Mouse (Mus musculus): Measurements from ENCODE around the gene Cxcl1. TPM values are rescaled to one million over a fixed set of nuclear protein-coding genes. Genes with fewer than 3 reads are reported as not detected.
A peak's percentile ranks its signal among the peaks of the same experiment; 100 is the strongest.

Cxcl1 gene
- polyA plus RNA-seq, 3 experiments from 2014 or later, result not detected

DNA sequence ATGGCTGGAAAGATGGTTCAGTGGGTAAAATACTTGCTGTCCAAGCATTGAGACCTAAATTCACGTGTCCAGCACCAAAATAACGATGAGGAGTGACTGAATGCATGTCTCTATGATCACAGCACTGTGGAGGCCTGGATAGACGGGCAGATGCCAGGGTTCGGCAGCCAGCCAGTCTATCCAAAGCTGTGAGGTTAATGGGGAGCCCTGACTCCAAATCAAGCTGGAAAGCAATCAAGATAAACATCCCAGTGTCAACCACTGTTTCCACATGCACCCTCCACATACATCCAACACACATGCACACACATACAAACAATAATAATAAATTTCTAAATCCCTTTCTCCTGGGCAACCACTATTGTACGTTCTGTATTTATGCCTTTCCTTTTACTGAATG, 2.4 kb upstream of the Cxcl1 start:
- no peak for ATAC-seq

DNA sequence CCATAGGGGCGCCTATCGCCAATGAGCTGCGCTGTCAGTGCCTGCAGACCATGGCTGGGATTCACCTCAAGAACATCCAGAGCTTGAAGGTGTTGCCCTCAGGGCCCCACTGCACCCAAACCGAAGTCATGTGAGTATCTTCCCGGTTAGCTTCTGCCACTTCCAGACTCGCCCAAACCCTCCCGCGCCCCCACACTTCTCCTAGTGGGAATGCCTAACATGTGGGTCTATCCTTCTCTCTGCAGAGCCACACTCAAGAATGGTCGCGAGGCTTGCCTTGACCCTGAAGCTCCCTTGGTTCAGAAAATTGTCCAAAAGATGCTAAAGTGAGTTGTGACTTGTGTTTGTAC, 398 bp downstream of the Cxcl1 start:
- no peak for ATAC-seq

DNA sequence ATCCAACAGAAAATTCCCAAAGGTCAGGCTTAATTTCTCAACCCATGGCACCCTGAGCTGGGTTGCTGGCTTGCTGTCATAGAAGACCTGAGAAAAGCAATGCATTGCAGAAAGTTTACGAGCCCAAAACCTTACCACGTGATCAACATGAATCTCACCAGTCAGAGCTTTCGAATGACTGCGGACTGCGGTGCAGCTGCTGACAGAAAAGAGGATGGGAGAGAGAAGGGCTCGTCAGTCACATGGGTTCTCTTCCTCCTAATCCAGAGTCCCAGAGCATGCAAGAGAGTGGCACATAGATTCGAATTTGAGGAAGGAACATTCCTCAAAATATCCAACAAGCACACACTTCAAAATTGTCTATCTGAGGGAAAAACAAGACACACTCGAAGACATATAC, 3.2 kb downstream of the Cxcl1 start:
- ATAC-seq, result no peak

DNA sequence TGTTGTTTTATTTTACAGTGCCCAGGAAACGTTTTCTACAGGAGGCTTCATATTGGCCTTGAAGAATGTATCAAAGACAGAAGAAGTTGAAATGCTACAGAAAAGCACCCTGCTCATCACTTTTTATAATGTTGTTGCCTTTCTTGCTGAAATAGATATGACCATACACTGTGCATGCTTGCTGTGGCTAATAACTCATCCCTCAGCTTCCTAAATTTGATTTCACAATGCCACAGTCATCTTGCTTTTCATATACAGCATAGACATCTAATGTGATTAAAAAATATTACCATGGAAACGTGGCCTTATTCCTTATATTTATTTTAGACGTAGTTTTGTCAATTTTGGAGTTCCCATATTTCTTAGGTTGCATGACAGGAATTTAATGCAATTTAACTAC, 6.4 kb downstream of the Cxcl1 start:
- no peak for ATAC-seq

GRCm38 (mm10) chr5:90899308-90899707, 8.3 kb downstream of the Cxcl1 start:
- no peak for ATAC-seq

GRCm38 (mm10) chr5:90900147-90900546, 9.1 kb downstream of the Cxcl1 start:
- no peak for ATAC-seq

GRCm38 (mm10) chr5:90900688-90901087, 9.6 kb downstream of the Cxcl1 start:
- ATAC-seq, result no peak

GRCm38 (mm10) chr5:90902380-90903260, 11.6 kb downstream of the Cxcl1 start:
- peak; percentile 53 for ATAC-seq

GRCm38 (mm10) chr5:90903339-90904020, 12.4 kb downstream of the Cxcl1 start, which contains the start of gene Cxcl2:
Cxcl2 (plus strand) TSS chr5:90903871.
- peak; percentile 6 for ATAC-seq

DNA sequence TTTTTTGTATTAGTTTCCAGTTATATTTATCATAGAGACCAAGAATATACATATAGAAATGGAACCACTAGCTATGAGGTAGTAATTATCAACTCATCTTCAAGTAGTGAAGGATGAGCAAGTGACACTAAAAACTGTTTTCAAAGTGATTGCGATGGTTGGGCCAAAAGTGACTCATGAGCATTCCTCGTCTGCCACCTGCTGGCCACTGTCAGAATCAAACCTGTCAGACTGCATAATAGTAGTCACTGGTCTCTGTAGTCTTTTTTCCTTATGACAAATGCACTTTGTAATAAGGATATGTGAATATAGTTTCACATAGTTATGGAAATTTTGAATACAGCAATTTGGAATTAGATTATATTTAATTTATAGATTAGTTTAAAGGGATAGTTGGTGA, 17.9 kb downstream of the Cxcl1 start:
- peak; percentile 89 for ATAC-seq

- ATAC-seq, result no peak
These were observed 28.5 kb downstream of the Cxcl1 start for GRCm38 (mm10) chr5:90919495-90919894.

GRCm38 (mm10) chr5:90922958-90923357, 31.9 kb downstream of the Cxcl1 start:
- no peak for ATAC-seq

GRCm38 (mm10) chr5:90930546-90930945, 39.5 kb downstream of the Cxcl1 start:
- ATAC-seq, result peak; percentile 16

- ATAC-seq, result peak; percentile 96
These were observed 40.2 kb downstream of the Cxcl1 start, which contains the start of gene Mthfd2l for GRCm38 (mm10) chr5:90930971-90931851. Mthfd2l (plus strand) TSS chr5:90931117.

DNA sequence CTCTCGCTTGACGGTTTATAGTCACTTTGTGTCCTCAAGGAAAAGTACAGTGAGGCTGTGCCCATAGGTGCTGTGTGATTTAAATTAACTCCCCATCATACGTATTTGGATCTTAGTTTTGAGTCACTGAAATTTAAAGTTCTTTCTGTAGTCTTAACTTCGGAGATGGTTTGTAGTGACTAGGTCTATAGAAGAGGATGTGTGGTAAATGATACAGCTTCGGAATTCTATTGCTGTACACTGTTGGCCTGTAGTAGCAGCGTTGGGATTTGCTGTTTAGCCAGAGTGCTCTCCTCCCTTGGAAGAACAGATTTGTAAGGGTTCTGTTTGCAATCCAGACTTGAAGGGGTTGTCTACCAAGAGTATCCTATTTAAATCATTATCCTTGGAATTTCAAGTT, 40.9 kb downstream of the Cxcl1 start:
- no peak for ATAC-seq

DNA sequence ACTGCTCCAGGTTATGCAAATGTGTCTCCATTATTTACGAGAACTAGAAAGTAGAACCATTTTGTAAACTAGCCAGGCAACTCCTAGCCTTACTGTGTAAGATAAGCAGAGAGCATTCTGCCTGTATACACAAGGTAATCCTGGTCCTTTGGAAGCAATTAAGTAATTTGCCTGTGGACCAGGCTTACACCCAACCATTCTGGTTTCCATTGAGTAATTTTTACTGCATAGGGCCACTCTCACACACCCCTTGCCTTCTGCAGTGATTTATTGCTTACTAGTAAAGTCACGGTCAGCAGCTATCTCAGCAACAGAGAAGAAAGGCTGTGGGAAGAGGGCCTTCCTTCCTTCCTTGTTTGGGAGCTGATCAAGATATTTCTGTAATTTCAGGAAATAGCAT, 45.7 kb downstream of the Cxcl1 start:
- no peak for ATAC-seq

Other genes with a start within 250 kb of the Cxcl1 start
- not detected for gene Cxcl5, start 131.9 kb upstream of the Cxcl1 start, polyA plus RNA-seq (2017; shearing (Covaris generic))
- gene Ppbp, start 122.7 kb upstream of the Cxcl1 start, polyA plus RNA-seq (2017; shearing (Covaris generic)), result under 1 TPM in 1 of 3 experiments, not detected in 2; 0.67 TPM
- gene Pf4, start 118.8 kb upstream of the Cxcl1 start, polyA plus RNA-seq (2017; shearing (Covaris generic)), result not detected
- gene Cxcl3, start 105.1 kb upstream of the Cxcl1 start, polyA plus RNA-seq (2017; shearing (Covaris generic)), result 1 to 10 TPM in 1 of 3 experiments, not detected in 2; 1.5 TPM
- not detected for gene Cxcl15, start 96.7 kb upstream of the Cxcl1 start, polyA plus RNA-seq (2017; shearing (Covaris generic))
- gene Cxcl2, start 12.6 kb downstream of the Cxcl1 start, polyA plus RNA-seq (2017; shearing (Covaris generic)), result under 1 TPM in 1 of 3 experiments, not detected in 2; 0.92 TPM
- gene Mthfd2l, start 39.9 kb downstream of the Cxcl1 start, polyA plus RNA-seq (2017; shearing (Covaris generic)), result 1 to 10 TPM in 2 of 3 experiments, under 1 TPM in 1; 0.80 to 2.3 (median 1.3) TPM
- gene Epgn, start 136.2 kb downstream of the Cxcl1 start, polyA plus RNA-seq (2017; shearing (Covaris generic)), result not detected
- gene Ereg, start 183.4 kb downstream of the Cxcl1 start, polyA plus RNA-seq (2017; shearing (Covaris generic)), result not detected
- 1 to 10 TPM; 1.6 to 3.6 (median 2.0) TPM for gene Areg, start 248.4 kb downstream of the Cxcl1 start, polyA plus RNA-seq (2017; shearing (Covaris generic))